In the genomic region with DNA sequence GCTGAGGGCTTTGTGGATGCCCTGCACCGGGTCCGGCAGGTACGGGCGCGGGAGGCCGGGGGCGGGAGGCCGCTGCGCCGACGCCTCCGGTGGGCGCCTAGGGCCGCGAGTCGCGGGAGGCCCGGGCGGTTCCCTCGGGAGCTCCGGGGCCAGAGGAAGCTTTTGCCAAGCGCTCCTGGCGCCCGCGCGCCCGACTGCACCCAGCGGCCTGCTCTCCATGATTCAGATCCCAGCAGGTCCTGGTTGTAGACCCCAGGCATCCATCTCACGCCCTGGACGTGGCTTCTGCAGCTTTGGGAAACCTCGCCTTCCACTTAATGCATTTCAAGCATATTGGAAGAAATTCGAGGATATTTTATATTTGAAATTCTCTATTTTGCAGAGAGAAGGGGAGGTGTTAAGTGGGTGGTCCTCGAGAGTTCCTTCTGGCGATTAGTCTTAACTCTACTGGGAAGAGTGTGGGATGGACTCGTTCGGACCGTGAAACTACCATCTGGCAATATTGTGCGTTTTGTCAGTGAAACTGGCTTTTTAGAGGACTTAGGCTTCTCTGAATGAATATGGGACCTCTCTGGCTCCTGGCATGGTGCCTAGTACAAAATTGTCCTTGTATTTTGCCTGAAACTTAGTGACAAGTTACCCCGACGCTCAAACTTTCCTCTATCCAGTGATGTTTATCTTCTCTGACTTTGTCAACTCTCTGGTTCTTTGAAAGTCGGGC, we compare ENCODE assay signal across 8 mouse cellular contexts. TPM values are rescaled to one million over a fixed set of nuclear protein-coding genes. Genes with fewer than 3 reads are reported as not detected.
A peak's percentile ranks its signal among the peaks of the same experiment; 100 is the strongest.
DNase-seq lines count a peak whose midpoint lies in the region; ATAC-seq lines count a peak whose summit lies in the region.

No protein-coding gene starts in this region.

- H3K27ac ChIP-seq in forebrain, embryonic 13.5 days, result peak overlapping the region; percentile 70
- H3K27ac ChIP-seq in limb, embryonic 11.5 days (replicated peaks; ENCODE audit: low read depth, low read length), result peak overlapping the region; percentile 57

- no peaks in the 10 kb centered on the region for H3K9me3 ChIP-seq in forebrain, embryonic 13.5 days (replicated peaks)
- H3K9me3 ChIP-seq in limb, embryonic 11.5 days (ENCODE audit: control insufficient read depth, low read length), result no peaks in the 10 kb centered on the region

- ATAC-seq in forebrain, embryonic 13.5 days, result no peak; the same call in 1 of the 2 replicates
- ATAC-seq in limb, embryonic 11.5 days (ENCODE audit: insufficient number of reproducible peaks, low FRiP score, low TSS enrichment, low read depth), result peak; percentile 15; the same call in 1 of the 2 replicates

- H3K36me3 ChIP-seq in forebrain, embryonic 13.5 days (ENCODE audit: poor library complexity, severe bottlenecking), result 0 out of 2 replicates have a peak, but pooled peaks cover 6% of the 10 kb centered on the region
- H3K36me3 ChIP-seq in limb, embryonic 11.5 days (ENCODE audit: control insufficient read depth, insufficient read depth, low read length), result no peaks in the 10 kb centered on the region

- DNase-seq in cerebellum, adult 11-12 months, result peak; percentile 12
- DNase-seq in cerebellum, adult 11 months, result no peak
- peak; percentile 3 for DNase-seq in retina, embryonic 14.5 days (ENCODE audit: low spot score)
- DNase-seq in retina, postnatal 1 day, result no peak
- DNase-seq in limb, embryonic 11.5 days (ENCODE audit: low spot score), result no peak
- DNase-seq in naive thymus-derived CD4-positive, alpha-beta T cell, adult 2 months (ENCODE audit: low read depth), result peak; percentile 19
- no peak for DNase-seq in gastrocnemius, postnatal 25 days

- WGBS in forebrain, embryonic 13.5 days, result 5% methylated on average over 36 of the region's 41 CpGs
- 3% methylated on average over 41 of the region's 41 CpGs for WGBS in limb, embryonic 11.5 days

- peaks cover 16% of the 10 kb centered on the region; the same call in 1 of the 2 replicates for H3K27me3 ChIP-seq in forebrain, embryonic 13.5 days
- H3K27me3 ChIP-seq in limb, embryonic 11.5 days (ENCODE audit: control insufficient read depth, insufficient read depth, low read length), result no peaks in the 10 kb centered on the region

- peaks cover 19% of the 10 kb centered on the region for H3K4me1 ChIP-seq in forebrain, embryonic 13.5 days
- peaks cover 11% of the 10 kb centered on the region for H3K4me1 ChIP-seq in limb, embryonic 11.5 days (ENCODE audit: control insufficient read depth, insufficient read depth, low read length)

- H3K9ac ChIP-seq in forebrain, embryonic 13.5 days, result peak overlapping the region; percentile 98
- H3K9ac ChIP-seq in limb, embryonic 11.5 days (ENCODE audit: low read length), result peak overlapping the region; percentile 86

- H3K4me2 ChIP-seq in forebrain, embryonic 13.5 days, result peak overlapping the region; percentile 88
- H3K4me2 ChIP-seq in limb, embryonic 11.5 days (ENCODE audit: low read depth, severe bottlenecking), result peak overlapping the region; percentile 86

- peak overlapping the region; percentile 97 for H3K4me3 ChIP-seq in forebrain, embryonic 13.5 days
- H3K4me3 ChIP-seq in limb, embryonic 11.5 days (ENCODE audit: low read depth, low read length), result peak overlapping the region; percentile 99

RNA-seq across cellular contexts. Expression of gene Fubp3, which starts 0.6 kb away (rescaled TPM):
- polyA plus RNA-seq in forebrain, embryonic 13.5 days (2015; fragmentation: Nextera tagmentation; extraction: Ambion mirVana), result 72.7 and 76.5 TPM in 2 replicates
- polyA plus RNA-seq in limb, embryonic 11.5 days (2014; fragmentation: Nextera tagmentation; extraction: Ambion mirVana), result 92.4 and 96.4 TPM in 2 replicates
- 1 to 10 TPM; 9.2 to 9.4 TPM for total RNA-seq in gastrocnemius, postnatal 25 days (2021)

Comparison
In these comparisons a context has a peak if more than half of its experiments do, and no peak if none do; other contexts are left out.
1. DNase-seq: peak in cerebellum, adult 11-12 months (single experiment), retina, embryonic 14.5 days (single experiment) and naive thymus-derived CD4-positive, alpha-beta T cell, adult 2 months (single experiment); none in cerebellum, adult 11 months (single experiment), retina, postnatal 1 day (single experiment), limb, embryonic 11.5 days (single experiment) and gastrocnemius, postnatal 25 days (single experiment).